Mouse (Mus musculus) neutrophil, adult 5-6 weeks (primary cell): Measurements from ENCODE around the gene Arid5a. TPM values are rescaled to one million over a fixed set of nuclear protein-coding genes. Genes with fewer than 3 reads are reported as not detected.

Experiments used
- ATAC-seq: fragments of 151-379, 151-347 bp; 2 replicates; pipeline ENCODE4 v1.8.0; 2017; ENCODE audit warnings: mild to moderate bottlenecking, moderate TSS enrichment; ENCODE audit not compliant: insufficient number of reproducible peaks, poor library complexity, low FRiP score, severe bottlenecking; ENCODE audit errors: extremely low read depth
- total RNA-seq: library from RNA; stranded (forward); fragments of 200-1000 nt; gene quantifications from 2 replicates; pipeline ENCODE4 v1.2.3, GENCODE M21; 2017

Gene Arid5a
- total RNA-seq, 1 experiment from 2014 or later: 207 TPM

DNA sequence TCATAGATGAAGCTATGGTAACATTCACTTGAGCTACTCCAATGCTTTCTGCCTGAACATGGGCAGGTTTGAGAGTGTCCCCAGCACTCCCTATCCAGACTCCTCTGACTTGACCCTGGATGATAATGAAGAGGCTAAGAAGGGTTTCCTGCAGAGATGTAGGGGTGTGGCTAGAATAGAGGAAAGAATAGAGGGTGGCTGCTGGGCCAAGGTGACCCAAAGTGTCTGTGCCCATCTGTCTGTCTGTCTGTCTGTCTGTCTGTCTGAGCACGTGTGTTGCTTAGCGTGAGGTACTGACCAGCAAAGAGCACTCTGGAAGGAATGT, 8.2 kb downstream of the Arid5a start:
- ATAC-seq: no peak

DNA sequence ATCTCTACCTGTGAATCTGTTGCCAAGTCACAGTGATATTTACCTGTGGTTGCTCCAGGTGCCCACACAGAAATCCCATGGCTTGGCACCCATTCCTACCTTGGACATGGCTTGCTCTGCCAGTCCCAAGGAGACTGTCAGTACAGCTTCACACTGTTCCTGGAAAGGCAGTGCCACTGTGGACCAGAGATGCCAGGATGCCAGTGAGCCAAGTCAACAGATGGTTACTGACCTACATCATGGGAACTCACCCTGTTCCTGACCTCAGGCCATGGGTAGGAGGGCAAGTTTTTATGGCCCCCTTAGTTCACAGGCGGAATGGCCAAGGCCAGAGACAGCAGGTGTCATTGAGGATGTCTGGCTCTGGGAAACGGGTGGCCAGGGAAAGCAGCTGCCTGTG, 13.6 kb downstream of the Arid5a start:
- no peak for ATAC-seq

DNA sequence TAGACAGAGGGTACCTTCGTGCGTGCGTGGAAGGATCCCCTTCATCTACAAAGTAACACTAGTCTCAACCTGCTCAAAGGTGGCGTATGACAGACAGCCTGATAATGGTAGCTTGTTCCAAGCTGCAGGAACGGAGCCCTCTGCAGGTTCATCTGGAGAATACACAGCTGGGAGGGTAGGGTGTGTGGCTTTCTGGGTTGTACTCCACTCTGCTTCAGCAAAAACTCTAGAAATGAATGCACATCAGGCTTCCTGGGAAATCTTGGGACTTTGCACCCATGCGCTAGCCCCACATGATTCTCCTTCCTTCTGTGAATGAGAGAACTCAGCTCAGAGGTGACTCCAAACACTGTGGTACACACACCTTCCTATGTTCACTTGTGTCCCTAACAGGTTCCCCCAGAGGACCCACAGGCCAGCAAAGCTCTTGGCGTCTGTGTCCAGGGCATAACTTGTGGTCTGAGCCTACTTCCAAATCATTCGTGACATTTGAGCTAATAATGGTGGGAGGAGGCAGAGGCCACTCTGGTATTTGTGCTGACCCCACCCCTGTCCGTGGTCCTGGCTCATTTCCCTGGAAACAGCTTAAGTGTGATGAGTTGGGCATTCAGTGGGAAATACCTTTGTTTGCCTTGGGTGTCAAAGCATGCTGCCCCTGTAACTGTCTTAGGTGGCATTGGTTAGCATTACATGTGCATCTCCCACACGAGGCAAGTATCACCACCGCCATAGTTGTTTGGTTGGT, 14.5 kb downstream of the Arid5a start:
- ATAC-seq: no peak; the same call in 1 of the 2 replicates

DNA sequence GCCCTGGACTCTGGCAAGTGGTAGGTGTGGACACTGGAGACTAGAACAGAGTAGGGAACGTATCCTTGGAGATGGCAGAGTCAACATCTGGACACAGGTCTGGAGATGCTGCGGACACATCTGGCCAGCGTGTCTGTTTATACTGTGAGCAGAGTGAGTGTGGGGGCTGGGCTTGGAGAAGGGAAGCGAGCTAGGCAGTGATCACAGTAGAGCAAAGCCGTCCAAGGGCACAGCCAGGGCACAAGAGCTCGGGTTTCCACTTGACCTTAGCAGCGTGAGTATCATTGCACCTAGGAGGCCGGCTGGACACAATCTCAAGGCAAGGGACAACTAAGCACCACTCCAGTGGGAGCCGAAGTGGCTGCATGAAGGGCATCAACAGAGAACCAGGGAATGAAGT, 15.5 kb downstream of the Arid5a start:
- no peak for ATAC-seq

DNA sequence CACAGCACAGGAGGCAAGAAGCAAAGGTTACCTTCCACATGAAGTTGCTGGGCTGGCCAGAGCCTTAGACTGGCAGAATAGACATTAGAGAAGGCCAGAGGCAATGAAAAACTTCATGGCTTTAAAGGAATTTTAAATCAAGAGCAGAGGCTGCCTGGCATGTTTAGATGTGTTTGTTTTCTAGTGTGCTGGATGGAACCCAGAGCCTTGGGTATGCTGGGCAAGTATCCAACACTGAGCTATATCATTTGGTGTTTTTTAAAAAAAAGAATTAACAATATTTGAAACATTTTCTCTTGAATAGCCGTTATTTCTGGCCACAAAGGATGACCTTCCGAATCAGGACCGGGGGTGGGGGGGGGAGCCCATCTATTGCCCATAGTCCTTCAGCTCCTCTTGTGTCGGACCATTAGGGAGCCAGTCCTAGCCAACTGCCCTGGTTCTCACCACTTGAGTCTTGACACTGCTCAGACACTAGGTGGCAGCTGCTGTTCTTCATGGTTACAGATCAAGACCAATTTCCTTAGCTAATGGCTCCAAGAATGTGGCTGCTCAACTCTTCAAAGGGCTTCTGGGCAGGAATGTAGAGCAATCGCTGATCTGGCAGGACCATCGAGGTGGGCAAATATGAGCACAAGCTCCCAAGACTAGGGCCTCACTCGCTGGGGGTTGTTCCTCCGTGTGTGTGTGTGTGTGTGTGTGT, 16.4 kb downstream of the Arid5a start:
- ATAC-seq: no peak

DNA sequence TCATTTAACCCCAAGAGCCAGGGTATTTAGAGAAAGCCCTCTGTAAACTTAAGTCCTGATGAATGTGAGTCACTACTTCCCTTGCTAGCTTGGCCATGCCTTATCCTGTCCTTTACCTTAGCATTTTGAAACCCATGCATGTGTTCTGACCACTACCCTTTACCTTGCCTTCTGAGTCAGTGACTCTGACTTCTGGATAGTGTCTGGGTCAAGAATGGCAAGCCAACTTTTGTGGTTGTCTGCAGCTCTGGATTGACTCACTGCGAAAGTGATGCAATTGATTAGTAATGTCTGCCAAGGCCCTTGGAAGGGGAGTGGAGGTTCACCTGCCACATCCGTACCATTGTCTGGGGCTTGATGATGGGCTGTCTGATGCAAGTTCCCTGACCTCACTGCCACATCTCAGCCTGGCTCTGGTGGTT, 18.4 kb downstream of the Arid5a start:
- peak; percentile 39 for ATAC-seq

DNA sequence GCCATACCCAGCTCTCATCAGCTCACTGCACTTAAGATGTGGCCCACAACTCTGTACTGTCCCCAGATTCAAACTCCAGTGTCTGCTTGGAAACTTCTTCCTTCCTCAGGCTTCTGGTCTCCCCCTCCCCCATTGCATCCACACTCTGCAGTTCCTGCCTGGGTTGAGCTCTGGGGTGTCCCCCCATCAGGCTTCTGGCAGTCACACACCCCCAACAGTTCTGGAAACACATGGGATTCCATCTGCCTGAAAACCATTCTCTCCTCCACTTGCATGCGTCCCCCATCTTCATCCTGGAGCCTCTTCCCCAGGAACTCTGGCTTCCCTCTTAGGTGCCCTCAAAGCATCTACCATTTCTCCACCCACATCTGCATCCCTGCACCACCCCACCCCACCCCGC, 19.3 kb downstream of the Arid5a start:
- ATAC-seq: no peak

DNA sequence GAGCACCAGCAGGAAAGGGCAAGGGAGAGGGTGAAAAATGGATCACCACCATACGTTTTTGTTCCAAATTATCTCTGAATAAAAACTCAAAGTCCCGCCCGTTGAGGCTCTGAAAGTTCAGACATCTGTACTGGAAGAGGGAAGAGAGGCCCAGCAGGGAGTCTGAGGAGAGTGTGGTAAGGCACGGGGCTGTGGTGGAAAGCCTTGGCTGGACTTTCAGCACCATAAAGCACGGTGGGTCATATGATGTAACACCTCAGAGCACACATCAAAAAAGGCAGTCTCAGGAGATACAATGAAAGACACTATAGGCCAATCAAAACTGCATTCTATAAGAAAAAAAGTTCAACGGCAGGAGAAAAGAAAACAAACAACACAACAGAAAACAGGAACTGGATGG, 24.2 kb downstream of the Arid5a start:
- no peak for ATAC-seq

DNA sequence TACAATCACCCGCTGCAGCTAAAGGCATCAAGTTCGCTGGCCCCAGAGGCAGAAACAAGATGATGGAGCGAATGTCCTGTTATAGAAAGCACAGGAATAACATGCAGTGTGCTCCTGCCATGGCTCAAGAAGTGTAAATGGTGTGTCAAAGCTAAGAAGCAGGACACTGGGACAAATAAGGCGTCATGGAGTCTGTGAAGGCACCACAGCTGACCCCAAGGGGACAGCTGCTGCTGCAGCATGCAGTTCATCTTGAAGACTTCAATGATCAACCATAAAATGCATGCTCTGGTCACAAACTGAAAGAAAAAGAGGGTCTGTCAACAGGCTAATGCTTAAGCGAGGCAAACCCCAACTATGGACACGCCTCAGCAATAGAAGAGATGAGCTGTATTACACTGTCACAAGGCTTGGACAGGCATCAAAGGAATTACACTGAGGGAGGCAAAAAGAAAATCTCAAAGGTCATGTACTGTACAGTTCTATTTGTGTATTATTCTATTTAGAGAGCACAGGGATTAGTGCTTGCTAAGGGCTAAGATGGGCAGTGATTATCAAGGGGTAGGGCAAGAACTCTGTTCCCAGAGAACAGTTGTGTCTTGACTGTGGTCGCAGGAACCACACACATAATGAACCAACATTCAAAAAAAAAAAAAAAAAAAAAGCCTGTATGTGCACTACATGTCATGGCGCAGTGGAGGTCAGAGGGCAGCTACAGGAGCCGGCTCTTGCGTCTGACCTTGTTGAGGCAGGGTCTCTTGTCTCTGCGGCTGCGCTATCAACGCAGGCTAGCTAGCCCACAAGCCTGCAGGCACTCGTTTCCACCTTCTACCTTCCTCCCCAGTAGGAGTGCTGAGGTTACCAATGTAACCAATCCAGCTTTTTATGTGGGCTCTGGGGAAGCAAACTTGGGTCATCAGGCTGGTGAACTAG, 25.7 kb downstream of the Arid5a start:
- no peak for ATAC-seq

DNA sequence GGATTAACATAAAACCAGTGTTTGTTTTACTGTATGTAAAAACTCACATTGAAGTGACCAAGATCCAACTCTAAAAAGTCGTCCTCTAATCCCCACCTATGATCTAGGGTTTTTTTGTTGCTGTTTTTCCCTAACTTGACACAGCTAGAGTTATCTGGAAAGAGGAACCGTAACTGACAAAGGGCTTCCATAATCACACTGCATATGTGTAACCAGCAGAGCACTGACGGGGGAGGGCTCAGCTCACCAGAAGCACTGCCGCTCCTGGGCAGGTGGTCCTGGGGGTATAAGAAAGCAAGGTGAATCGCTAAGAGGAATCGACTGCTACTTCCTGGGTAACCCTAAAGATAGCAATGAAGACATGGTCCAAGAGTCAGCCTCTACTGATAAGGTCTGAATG, 35.0 kb downstream of the Arid5a start:
- ATAC-seq: no peak

DNA sequence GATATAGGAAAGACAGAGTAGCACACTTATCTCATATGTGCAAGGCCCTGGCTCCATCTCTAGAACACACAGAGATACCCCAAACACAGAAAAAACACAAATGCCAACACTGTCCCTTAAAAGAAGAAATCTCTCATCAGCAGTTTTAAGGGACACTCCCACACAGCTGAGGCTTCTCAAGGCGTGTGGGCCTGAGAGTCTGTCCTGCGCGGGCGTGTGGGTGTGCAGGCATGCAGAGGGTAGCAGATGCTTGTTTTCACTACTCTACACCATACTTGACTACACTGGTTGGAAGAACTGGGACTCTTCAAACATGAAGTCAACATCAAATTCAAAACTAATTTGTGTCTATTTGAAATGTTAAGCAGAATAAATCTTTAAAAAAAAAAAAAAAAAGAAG, 44.8 kb downstream of the Arid5a start:
- no peak for ATAC-seq

DNA sequence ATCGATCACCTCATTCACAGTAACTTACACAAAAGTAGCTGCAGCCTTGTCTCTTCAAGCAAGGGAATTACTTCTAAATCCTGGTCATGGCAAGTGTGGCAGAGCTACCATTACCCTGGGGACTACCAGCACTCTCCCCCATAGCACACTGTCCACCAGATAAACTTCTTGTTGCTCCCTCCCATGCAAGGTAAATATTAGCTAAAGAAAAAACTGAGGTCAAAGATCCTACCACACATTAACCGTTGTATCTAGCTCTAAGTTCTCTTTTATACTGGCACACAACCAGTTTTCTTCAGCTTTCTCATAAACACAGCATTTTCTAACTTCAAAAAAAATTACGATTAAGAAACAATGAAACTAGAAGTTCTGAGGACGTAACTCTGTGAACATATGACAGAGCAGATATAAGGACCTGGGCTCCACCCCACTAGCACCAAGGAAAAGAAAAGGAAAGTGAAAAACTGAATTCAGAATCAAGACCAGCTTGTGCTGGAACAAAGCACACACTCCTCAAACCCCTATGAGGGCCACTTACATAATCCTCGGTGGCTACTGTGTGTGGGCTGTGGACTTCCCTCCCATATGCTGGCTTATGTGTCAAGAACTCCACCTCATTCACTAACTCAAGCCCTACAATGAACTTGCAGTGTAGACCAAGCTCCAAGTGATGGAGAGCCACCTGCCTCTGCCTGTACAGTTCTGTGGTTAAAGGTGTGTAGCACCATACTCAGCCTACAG, 49.6 kb downstream of the Arid5a start:
- no peak for ATAC-seq

DNA sequence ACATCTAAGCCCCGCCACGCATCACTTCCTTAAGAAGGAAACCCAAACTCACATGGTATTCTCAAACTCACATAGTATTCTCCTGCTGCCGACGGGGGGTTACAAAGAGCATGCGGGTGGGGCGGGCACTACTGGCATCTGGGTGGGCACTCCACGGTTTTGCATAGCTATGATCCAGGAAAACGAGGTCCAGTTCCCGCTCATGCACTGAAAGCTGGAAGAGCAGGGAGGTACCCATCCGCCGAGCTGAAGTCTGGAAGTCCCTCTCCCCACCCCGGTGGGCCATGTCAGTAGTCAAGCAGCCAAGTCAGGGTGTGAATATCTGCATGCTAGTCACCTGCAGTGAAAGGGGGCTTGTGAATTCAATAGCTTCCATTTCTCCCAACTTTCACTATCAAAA, 60.2 kb downstream of the Arid5a start:
- ATAC-seq: no peak

DNA sequence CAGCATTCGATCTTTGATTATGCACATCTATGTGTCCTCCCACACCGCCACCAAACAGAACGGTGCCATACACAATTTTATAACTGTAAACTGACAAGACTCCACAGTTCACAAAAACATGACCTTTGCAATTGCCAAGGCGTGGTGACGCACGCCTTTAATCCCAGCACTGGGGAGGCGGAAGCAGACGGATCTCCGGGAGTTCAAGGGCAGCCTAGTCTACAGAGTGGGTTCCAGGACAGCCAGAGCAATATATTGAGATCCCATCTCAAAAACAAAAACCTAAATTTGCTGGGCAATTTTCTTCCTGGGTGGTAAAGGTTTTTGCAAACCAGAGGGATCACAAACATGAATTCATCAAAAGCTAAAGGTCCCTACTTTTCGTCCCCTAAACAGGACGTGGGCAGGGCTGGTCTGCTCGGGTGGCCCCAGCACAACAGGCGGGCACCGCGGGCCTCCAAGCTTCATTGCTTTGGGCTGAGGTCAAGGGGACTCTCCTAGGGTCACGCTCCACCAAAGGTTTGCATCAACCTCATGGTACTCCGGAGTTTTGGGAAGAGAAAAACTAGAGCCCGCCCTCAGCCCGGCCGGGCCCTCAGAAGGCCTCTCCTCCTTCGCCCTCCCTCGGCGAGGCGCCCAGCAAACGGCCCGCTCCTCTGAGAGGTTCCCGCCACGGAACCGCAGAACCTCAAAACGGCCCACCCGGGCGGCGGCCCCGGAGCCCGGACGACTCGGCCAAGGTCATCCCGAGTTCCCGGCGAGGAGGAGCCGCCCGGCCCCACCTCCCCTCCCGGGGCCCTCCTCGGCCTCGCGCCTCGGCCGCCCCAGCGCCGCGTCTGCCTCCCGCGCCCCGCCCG, 60.8 kb downstream of the Arid5a start:
- ATAC-seq: peak; percentile 13; the same call in 1 of the 2 replicates

DNA sequence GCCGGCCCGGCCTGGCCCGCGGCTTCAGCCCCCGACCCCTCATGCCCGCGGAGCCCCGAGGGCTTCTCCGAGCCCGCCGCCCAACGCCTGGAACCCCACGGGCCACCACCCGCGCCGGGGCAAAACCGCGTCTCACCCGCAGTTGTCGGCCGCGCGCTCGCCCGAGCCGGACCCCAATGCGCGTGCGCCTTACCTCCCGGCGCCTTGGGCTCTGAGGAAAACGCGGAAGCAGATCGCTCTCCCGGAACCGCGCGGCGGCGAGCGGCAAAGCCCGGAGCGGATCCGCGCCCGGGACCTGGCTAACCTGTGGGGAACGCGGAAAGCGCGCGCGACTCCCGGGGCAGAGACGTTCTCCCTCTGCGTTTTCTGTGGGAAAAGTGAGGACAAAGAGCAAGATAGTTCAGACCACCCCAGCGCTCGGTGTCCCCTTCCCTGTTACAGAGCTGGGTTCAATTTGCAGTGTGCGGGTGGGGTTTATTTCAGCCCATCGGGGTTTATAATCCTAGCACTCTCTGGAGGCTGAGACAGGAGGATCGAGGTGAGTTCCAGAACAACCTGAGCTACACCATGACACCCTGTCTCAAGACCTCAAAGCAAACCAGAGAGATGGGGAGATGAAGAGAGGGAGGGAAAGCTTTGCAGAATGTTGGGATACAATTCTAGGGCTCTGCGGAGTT, 61.6 kb downstream of the Arid5a start, which contains the start of gene Kansl3:
Kansl3 (minus strand) TSS at position 213 of the 677 bp plus-strand sequence.
- peak; percentile 91 for ATAC-seq

DNA sequence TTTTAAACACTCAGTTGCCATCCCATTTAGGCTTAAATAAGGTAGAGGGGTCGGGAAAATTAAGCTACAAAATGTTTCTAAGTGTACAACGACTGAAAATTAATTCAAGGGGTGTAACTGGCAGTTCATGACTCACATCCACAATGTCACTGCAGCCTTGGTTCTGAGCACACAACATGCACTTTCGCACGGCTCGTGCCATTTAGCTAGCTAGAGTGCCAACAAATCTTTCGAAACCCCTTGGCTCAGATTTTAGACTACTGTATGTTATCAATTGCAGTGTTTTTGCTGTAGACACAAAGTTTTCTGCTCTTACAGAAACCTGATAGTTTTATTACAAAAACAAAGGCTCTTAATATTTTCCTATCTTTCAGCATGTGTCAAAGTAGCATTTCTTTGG, 63.4 kb downstream of the Arid5a start:
- ATAC-seq: no peak

DNA sequence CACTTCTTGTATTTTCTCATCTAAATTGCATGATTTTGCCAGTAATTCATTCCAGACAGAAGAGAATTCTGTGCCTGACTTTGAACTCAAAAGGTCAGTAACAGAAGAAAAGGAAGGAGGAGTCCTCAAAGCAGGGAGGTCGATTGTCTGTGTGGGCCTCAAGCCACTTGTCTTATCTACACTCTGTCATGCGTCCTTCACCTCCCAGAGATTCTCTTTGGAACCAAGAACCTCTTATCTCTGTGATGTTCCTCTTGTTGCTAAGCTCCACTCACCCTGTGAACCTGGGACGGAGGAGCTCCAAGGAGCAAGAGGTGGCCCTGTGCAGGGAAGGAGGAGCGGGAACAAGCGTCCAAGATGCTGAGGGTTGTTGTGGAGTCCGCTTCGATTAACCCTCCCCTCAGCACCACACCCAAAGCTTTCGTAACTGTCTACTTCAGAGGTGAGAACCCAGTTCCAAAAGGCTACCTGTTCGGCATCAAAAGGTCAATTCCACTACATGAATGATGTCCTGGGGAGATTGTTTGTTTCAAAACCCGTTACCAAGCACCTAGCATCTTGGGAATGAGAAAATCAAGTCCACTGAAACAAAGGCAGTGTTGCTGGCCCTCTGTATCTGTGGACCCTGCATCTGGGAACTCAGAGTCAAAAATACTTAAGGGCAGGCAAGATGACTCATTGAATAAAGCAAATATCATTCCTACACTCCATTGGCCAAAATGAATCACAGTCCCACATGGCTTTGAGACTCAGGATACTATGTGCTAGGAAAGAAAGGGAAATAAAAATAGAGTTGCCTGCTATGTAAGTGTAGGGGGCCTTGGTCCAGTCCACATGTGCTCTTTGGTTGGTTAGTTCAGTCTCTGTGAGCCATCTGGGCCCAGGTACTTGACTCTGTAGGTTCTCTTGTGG, 64.7 kb downstream of the Arid5a start, which contains the start of gene Fer1l5:
Fer1l5 (plus strand) TSS at position 358 of the 912 bp plus-strand sequence.
- no peak for ATAC-seq
